Mouse (Mus musculus): ENCODE results near the gene Pih1d2.
A peak's percentile ranks its signal among the peaks of the same experiment; 100 is the strongest.
"Not testable (repeated sequence)": the region's sequence is repeated elsewhere in the genome, so short reads cannot be mapped to it uniquely, and the experiment has no call there.

Pih1d2 gene

GRCm38 (mm10) chr9:50617794-50618330 is 741 bp downstream of the Pih1d2 start:
- no peak for DNase-seq (ENCODE audit: low read depth, low spot score)

- not testable (repeated sequence) for DNase-seq (ENCODE audit: low read depth, low spot score)
These were observed 13.8 kb downstream of the Pih1d2 start for GRCm38 (mm10) chr9:50630903-50631302.

DNA sequence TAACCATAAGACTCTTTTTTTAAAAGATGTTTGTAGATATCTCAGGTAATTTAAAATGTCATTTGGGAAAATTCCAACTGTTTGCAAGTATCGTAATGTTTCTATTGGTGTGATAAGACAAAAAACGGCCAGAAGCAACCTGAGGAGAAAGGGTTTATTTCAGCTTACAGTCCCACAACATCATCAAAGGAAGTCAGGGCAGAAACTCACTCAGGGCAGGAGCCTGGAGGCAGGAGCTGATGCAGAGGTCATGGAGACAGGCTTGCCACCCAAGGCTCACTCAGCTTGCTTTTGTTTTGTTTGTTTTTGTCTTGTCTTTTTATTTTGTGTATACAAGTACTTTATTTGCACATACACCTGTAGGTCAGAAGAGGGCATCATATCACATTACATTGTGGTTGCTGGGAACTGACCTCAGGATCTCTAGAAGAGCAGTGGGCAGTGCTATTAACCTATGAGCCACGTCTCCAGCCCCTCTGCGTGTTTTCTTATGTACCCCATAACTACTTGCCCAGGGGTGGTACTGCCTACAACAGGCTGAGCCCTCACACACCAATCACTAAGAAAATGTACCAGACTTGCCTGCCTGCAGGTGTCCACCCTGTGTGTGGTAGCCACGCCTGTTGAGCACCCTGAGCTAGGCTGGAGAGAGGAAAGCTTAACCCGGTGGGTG is 15.0 kb downstream of the Pih1d2 start:
- DNase-seq (ENCODE audit: low read depth, low spot score) = no peak

GRCm38 (mm10) chr9:50633059-50633458 is 15.9 kb downstream of the Pih1d2 start:
- DNase-seq (ENCODE audit: low read depth, low spot score) = no peak

GRCm38 (mm10) chr9:50634270-50634669 is 17.1 kb downstream of the Pih1d2 start:
- DNase-seq (ENCODE audit: low read depth, low spot score) = no peak

GRCm38 (mm10) chr9:50646826-50647370 is 29.8 kb downstream of the Pih1d2 start:
- DNase-seq (ENCODE audit: low read depth, low spot score) = no peak

DNA sequence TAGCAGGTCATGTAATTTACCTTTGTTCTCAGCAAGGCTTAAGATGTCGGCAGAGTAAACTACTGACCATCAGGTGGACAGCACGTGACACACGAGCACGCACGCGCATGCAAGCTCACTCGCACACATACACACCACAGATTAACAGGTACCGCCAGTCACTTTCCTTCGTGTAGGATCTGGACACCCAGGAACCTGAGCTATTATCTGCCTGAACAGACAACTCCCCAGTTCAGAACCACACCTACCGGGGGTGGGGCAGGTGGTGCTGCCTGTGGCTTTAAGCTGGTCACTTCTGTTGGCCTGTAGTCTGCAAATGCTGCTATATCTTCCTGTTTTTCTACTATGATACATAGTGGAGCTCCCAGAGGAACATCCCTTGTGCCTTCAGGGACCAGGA is 33.4 kb downstream of the Pih1d2 start:
- no peak for DNase-seq (ENCODE audit: low read depth, low spot score)

GRCm38 (mm10) chr9:50658391-50658790 is 41.3 kb downstream of the Pih1d2 start:
- DNase-seq (ENCODE audit: low read depth, low spot score) = no peak

DNA sequence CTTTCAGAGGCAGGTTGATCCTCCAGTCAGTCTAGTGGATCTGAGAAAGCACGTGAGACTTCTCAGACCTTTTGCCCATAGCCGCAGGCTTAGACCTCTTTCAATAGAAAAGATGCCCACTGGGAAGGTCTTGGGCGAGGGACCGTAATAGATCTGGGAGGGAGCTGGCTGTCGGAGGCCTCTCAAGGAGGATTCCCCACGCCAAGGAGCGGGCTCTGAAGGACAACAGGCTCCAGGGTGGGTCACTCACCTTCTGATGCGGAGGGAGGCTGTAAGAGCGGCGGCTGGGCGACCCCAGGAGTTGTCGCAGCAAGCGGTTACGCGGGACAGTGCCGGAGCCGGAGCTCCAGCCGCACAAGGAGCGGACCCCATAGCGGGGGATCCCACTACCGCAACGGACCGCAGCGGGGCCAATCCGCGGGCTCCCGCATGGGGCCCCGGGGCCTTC is 41.8 kb downstream of the Pih1d2 start:
- no peak for DNase-seq (ENCODE audit: low read depth, low spot score)

GRCm38 (mm10) chr9:50659392-50660217 is 42.5 kb downstream of the Pih1d2 start, which contains the start of gene Dlat:
Gene Dlat, minus strand, starts transcription at chr9:50659780.
- peak; percentile 61 for DNase-seq (ENCODE audit: low read depth, low spot score)

DNA sequence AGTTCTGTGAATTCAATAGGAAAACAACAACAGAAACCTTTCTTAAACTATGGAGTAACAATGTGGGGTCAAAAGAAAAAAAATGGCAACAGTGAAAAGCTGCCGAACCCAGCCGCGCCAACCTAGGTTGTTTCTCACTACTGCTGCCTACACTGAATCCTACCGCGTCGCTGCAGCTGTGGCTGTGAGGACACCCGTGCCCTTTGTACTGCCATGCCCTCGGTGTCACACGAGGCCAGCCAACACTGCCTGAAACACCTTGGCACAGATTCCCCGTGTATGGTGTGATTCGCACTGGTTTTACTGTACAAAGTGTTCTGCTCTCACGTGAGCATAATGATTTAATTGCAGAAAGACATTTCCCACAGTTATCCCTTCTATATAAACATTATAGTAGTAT is 43.3 kb downstream of the Pih1d2 start:
- no peak for DNase-seq (ENCODE audit: low read depth, low spot score)

DNA sequence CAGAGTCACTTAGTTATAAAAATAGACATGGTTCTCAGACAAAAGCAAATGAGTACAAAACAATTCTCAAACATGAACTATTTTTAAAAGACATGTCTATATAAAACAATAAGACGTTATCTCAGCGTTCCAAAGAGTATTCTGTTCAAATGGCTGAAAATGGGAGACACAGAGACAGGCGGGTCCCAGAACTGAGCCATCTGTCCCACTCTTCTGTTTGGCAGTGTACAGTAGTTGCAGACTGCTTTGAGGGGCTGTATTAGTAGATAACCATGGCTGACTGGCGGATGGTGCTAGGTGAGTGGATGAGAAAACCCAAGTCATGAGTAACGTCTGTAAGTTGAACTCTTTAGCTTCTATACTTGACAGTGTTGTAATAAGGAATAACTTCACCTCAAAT is 47.7 kb downstream of the Pih1d2 start:
- DNase-seq (ENCODE audit: low read depth, low spot score) = no peak

- no peak for DNase-seq (ENCODE audit: low read depth, low spot score)
These were observed 49.3 kb downstream of the Pih1d2 start for GRCm38 (mm10) chr9:50666442-50666841.

- DNase-seq (ENCODE audit: low read depth, low spot score) = no peak
These were observed 50.7 kb downstream of the Pih1d2 start for GRCm38 (mm10) chr9:50667579-50668498.

GRCm38 (mm10) chr9:50670690-50671089 is 53.6 kb downstream of the Pih1d2 start:
- DNase-seq (ENCODE audit: low read depth, low spot score) = no peak

All from c-Kit-negative CD71-positive TER-119-positive erythroid progenitor cells, embryonic 14.5 days (primary cell).